Mouse (Mus musculus): ENCODE results near the gene Cep131. TPM values are rescaled to one million over a fixed set of nuclear protein-coding genes. Genes with fewer than 3 reads are reported as not detected.

Gene Cep131
- total and polyA plus RNA-seq, 3 experiments: 6.5 to 10.7 (median 9.3) TPM

DNA sequence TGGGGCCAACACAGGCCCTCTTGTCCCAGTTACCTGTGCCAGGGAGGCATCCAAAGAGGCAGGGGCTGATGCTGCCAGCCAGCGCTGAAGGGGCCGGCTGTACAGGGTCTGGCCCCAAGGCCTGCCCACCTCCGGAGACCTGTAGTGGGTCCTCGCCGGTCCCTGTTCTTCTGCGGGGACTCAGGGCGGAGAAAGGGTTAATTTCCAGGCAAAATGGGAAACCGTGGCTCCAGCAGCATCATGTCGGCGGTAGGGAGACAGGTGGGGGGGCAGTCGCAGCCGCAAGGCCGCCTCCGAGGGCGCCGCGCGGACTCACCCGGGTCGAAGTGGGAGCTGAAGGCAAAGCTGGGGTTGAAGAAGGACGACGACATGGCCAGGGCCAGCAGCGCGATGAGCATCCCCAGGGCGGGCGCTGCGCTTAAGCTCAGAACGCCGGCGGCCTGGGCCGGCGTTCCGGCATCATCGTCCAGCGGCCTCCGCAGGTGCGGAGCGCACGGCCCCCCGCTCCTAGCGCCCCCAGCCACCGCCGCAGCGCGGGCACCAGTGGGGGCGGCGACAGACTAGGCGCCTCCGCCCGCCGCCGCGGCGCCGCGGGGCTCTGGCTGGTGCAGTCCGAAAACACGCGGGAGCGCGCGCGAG, 40.0 kb downstream of the Cep131 start, which contains the start of gene Aatk:
Aatk (minus strand) TSS at position 615 of the 639 bp plus-strand sequence.
- H3K4me3 ChIP-seq: peak within 1 kb of the TSS; percentile 61
- peaks cover 12% of the 10 kb centered on the region for H3K4me1 ChIP-seq (ENCODE audit: control insufficient read depth, insufficient read depth, low read length)
- intact Hi-C loops (cut with DNase I): no loop called here
- peak within 1 kb of the TSS; percentile 73 for H3K9ac ChIP-seq (ENCODE audit: low read depth, low read length)
- WGBS: 4% methylated on average over 63 of the region's 63 CpGs
- H3K79me2 ChIP-seq (replicated peaks; ENCODE audit: control insufficient read depth, insufficient read depth, low read length): no peaks in the 10 kb centered on the region
- H3K27ac ChIP-seq: peak within 1 kb of the TSS; percentile 60
- peaks cover 9% of the 10 kb centered on the region for H3K27me3 ChIP-seq (ENCODE audit: control insufficient read depth, insufficient read depth, low read length)
- H3K36me3 ChIP-seq (ENCODE audit: control insufficient read depth, insufficient read depth, low read length): no peaks in the 10 kb centered on the region
- TF ChIP-seq CTCF (IDR thresholded peaks at IDR 0.05) (no peak), EP300 (IDR thresholded peaks at IDR 0.05; ENCODE audit: insufficient read depth, low read depth, low read length) (no peak), POLR2A (IDR thresholded peaks at IDR 0.05; ENCODE audit: insufficient read depth, low read depth, low read length) (no peak)
- peak in 1 of 2 experiments; percentile 51 for DNase-seq

DNA sequence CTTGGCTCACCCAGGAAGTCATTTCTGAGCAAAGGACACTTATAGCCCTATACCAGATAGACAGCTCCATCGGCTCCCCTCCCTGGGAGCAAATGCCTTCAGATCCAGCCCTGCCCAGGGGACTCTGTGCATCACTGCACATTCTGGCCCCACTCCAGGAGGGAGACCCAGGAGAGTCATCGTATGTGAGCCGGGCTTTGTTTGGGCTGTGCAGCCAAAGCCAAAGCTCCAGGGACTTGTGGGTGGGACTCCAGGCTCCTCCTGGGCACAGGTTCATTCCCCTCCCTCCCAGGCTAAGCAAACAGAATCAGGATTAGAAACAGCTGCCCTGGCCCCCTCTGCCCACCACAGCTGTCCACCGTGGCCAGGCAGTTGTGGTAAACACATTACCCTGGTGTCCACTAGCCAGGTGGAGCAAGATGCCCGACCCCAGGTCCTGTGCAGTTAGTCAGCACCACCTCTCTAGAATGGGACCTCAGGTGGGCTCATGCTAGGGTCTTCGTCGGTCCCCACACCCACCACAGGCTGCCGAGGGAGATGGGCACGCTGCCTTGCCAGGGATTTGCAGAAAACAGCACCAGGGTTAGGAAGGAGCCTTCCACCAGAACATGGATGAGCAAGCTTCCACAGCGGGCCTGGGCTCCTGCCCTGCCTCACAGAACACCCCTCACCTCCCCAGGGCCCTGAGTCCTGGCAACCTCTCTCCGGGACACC, 40.6 kb downstream of the Cep131 start:
- WGBS: 63% methylated on average over 11 of the region's 11 CpGs
- Histone ChIP-seq H3K79me2 (replicated peaks; ENCODE audit: control insufficient read depth, insufficient read depth, low read length) (no peaks in the 10 kb centered on the region), H3K4me1 (ENCODE audit: control insufficient read depth, insufficient read depth, low read length) (peaks cover 17% of the 10 kb centered on the region), H3K36me3 (ENCODE audit: control insufficient read depth, insufficient read depth, low read length) (no peaks in the 10 kb centered on the region), H3K27me3 (ENCODE audit: control insufficient read depth, insufficient read depth, low read length) (peaks cover 9% of the 10 kb centered on the region), H3K27ac (peak overlapping the region; percentile 60), H3K9ac (ENCODE audit: low read depth, low read length) (peak overlapping the region; percentile 73), H3K4me3 (peak overlapping the region; percentile 61)
- intact Hi-C loops (cut with DNase I): no loop called here
- DNase-seq: peak; percentile 34 to 49
- TF ChIP-seq EP300 (IDR thresholded peaks at IDR 0.05; ENCODE audit: insufficient read depth, low read depth, low read length): no peak
- TF ChIP-seq CTCF (IDR thresholded peaks at IDR 0.05): no peak
- no peak for TF ChIP-seq POLR2A (IDR thresholded peaks at IDR 0.05; ENCODE audit: insufficient read depth, low read depth, low read length)

DNA sequence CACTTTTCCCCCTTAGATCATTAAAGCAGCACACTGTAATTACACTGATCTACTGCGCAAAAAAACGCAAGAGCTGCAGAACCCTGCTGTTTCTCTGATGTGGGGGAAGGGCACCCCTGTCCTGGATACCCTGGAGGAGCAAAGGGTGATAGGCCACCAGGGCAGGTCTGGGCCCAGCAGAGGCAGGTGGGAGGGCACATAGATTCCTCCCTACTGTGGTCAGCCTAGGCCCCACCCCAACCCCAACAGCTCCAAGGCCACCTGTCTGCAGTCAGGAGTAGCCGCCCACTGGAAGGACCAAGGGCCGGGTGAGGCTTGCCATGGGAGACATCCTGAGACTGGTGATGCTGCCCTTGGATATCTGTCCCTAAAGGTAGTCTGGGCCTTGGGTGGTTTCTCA, 41.3 kb downstream of the Cep131 start:
- TF ChIP-seq EP300 (IDR thresholded peaks at IDR 0.05; ENCODE audit: insufficient read depth, low read depth, low read length) (no peak), POLR2A (IDR thresholded peaks at IDR 0.05; ENCODE audit: insufficient read depth, low read depth, low read length) (no peak), CTCF (IDR thresholded peaks at IDR 0.05) (no peak)
- DNase-seq: no peak
- 85% methylated on average over 4 of the region's 4 CpGs for WGBS
- H3K79me2 ChIP-seq (replicated peaks; ENCODE audit: control insufficient read depth, insufficient read depth, low read length): no peaks in the 10 kb centered on the region
- H3K36me3 ChIP-seq (ENCODE audit: control insufficient read depth, insufficient read depth, low read length): no peaks in the 10 kb centered on the region
- H3K4me3 ChIP-seq: no peak overlapping the region
- peaks cover 20% of the 10 kb centered on the region for H3K4me1 ChIP-seq (ENCODE audit: control insufficient read depth, insufficient read depth, low read length)
- H3K27me3 ChIP-seq (ENCODE audit: control insufficient read depth, insufficient read depth, low read length): peaks cover 9% of the 10 kb centered on the region
- H3K9ac ChIP-seq (ENCODE audit: low read depth, low read length): no peak overlapping the region
- intact Hi-C loops (cut with DNase I): no loop called here
- H3K27ac ChIP-seq: peak overlapping the region; percentile 60; the same call in 1 of the 2 replicates

DNA sequence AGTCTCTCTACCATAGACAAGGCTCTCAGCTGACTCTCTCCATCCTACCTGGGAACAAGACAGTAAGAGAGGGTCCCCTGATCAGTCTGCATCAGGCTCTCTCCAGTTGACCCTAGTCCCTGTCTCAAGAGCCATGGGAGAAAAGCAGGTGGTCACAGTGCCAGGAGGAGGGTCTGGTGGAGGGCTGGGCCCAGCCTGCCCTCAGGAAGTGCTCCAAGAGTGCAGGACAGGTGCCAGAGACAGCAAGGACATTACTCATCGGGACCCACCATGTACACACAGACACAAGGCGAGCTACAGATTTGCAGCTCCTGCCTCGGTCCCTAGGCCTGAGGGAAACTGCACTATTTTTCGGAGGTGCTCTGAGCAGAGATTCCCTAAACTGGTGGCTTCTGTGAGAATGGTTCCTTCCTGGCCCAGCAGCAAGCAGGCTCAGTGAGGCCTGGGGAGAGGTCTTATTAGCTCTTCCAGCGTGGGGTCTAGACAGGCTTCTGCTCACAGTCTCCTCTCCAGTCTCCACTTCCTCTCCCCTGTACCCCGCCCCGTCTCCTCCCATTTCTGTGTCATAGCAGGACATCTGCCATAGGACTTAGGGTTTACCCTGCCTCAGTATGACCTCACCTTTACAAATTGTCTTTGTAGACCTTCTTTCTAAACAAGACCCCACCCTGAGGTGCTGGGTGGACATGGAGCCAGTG, 44.3 kb downstream of the Cep131 start:
- Histone ChIP-seq H3K27ac (peak overlapping the region; percentile 85), H3K4me1 (ENCODE audit: control insufficient read depth, insufficient read depth, low read length) (peaks cover 26% of the 10 kb centered on the region), H3K36me3 (ENCODE audit: control insufficient read depth, insufficient read depth, low read length) (no peaks in the 10 kb centered on the region), H3K4me3 (no peak overlapping the region), H3K9ac (ENCODE audit: low read depth, low read length) (peak overlapping the region; percentile 25), H3K79me2 (replicated peaks; ENCODE audit: control insufficient read depth, insufficient read depth, low read length) (no peaks in the 10 kb centered on the region), H3K27me3 (ENCODE audit: control insufficient read depth, insufficient read depth, low read length) (peaks cover 4% of the 10 kb centered on the region; the same call in 1 of the 2 replicates)
- no peak for TF ChIP-seq CTCF (IDR thresholded peaks at IDR 0.05)
- no peak for TF ChIP-seq EP300 (IDR thresholded peaks at IDR 0.05; ENCODE audit: insufficient read depth, low read depth, low read length)
- 0 out of 2 replicates have a peak, but pooled peaks have one; percentile 18 for TF ChIP-seq POLR2A (IDR thresholded peaks at IDR 0.05; ENCODE audit: insufficient read depth, low read depth, low read length)
- WGBS: 37% methylated on average over 7 of the region's 7 CpGs
- DNase-seq: peak in 1 of 2 experiments; percentile 50
- intact Hi-C loops (cut with DNase I): no loop called here

DNA sequence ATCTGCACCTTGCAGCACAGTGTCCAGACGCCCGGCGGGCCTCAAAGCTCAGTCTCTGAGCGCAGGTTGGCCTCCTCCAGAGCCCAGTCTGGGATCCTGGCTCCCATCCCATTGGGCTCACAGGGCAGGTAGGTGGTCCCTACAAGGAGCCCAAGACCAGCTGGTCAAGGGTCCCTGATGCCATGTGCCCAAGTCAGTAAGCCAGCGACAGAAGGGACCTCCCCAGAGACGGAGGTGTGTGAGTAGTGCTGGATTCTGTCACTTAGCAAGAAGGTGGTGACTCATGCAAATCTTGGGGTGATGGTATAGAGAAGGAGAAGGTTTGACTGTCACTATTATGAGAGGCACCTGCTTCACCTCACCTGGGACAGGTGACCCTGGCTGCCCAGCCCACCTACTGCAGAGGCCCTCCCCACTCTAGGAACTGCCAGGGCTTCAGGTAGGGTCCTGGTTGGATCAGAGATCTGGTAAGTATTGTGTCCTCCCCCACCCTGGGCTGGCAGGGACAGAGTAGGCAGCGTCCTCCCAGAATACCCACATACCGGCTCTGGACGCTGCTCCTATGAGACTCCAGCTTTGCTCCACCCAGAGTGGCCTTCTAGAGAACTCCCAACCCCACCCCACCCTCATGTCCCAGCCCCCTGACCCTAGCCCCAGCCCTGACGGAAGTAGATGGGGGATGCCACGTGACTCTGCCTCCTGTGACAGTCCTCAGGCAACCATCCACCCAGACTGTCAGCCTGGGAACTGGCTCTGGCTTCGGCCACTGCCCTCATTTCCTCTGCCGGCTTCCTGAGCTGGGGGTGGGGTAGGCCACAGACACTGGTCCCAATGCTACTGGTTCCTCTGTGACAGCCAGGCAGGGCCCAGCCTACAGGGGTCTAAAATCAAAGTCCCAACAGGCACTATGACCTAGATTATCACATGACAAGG, 45.2 kb downstream of the Cep131 start:
- Histone ChIP-seq H3K36me3 (ENCODE audit: control insufficient read depth, insufficient read depth, low read length) (no peaks in the 10 kb centered on the region), H3K4me3 (no peak overlapping the region), H3K79me2 (replicated peaks; ENCODE audit: control insufficient read depth, insufficient read depth, low read length) (no peaks in the 10 kb centered on the region), H3K4me1 (ENCODE audit: control insufficient read depth, insufficient read depth, low read length) (peaks cover 26% of the 10 kb centered on the region), H3K9ac (ENCODE audit: low read depth, low read length) (peak overlapping the region; percentile 25), H3K27ac (peak overlapping the region; percentile 85), H3K27me3 (ENCODE audit: control insufficient read depth, insufficient read depth, low read length) (no peaks in the 10 kb centered on the region)
- DNase-seq: peak; percentile 79 to 89
- peak; percentile 81; the same call in 1 of the 2 replicates for TF ChIP-seq EP300 (IDR thresholded peaks at IDR 0.05; ENCODE audit: insufficient read depth, low read depth, low read length)
- TF ChIP-seq CTCF (IDR thresholded peaks at IDR 0.05): no peak
- peak; percentile 61 for TF ChIP-seq POLR2A (IDR thresholded peaks at IDR 0.05; ENCODE audit: insufficient read depth, low read depth, low read length)
- intact Hi-C loops (cut with DNase I): no loop called here
- WGBS: 51% methylated on average over 13 of the region's 13 CpGs

All from heart, adult 2 months (tissue).